Mouse (Mus musculus) Patski (cell line): ENCODE measurements around the gene B3gnt9. TPM values are rescaled to one million over a fixed set of nuclear protein-coding genes. Genes with fewer than 3 reads are reported as not detected.

ENCODE experiments used
- ATAC-seq: fragments of 100-300 bp; one replicate; pipeline ENCODE4 v1.8.0; 2021
- CTCF ChIA-PET: fragments of 350-600 bp; sonication (Branson Sonifier 250); formaldehyde crosslinking; loops from one replicate; lab custom pipeline; 2022; ENCODE audit warnings: inconsistent platforms; lab: Charles Lee
- POLR2A ChIA-PET: fragments of 350-600 bp; sonication (Branson Sonifier 250); formaldehyde crosslinking; loops from one replicate; lab custom pipeline; 2022; ENCODE audit warnings: antibody characterized with exemption, inconsistent platforms; lab: Charles Lee
- DNase-seq: peaks from one replicate; pipeline ENCODE4 v3.0.0-alpha.2; 2011; ENCODE audit warnings: low read depth, low spot score
- H3K27me3 ChIP-seq: fragments of 371-371 bp; one replicate; pipeline ENCODE4 v1.5.1; 2021
- CTCF ChIP-seq: fragments of 100-300 bp; IDR thresholded peaks from one replicate; pipeline ENCODE4 v1.5.1; 2021
- in situ Hi-C: fragments of 300-500 bp; cut with MboI; formaldehyde crosslinking; loops from 3 replicates; pipeline ENCODE4 v1.11.1; 2018; ENCODE audit warnings: low pct_unique_long_range_greater_than_20kb, mixed read lengths
- polyA plus RNA-seq: library from polyadenylated mRNA; unstranded; gene quantifications from one replicate; pipeline ENCODE4 v1.2.3, GENCODE M21; 2021

B3gnt9 gene
- polyA plus RNA-seq, 1 experiment from 2014 or later = 2.1 TPM

DNA sequence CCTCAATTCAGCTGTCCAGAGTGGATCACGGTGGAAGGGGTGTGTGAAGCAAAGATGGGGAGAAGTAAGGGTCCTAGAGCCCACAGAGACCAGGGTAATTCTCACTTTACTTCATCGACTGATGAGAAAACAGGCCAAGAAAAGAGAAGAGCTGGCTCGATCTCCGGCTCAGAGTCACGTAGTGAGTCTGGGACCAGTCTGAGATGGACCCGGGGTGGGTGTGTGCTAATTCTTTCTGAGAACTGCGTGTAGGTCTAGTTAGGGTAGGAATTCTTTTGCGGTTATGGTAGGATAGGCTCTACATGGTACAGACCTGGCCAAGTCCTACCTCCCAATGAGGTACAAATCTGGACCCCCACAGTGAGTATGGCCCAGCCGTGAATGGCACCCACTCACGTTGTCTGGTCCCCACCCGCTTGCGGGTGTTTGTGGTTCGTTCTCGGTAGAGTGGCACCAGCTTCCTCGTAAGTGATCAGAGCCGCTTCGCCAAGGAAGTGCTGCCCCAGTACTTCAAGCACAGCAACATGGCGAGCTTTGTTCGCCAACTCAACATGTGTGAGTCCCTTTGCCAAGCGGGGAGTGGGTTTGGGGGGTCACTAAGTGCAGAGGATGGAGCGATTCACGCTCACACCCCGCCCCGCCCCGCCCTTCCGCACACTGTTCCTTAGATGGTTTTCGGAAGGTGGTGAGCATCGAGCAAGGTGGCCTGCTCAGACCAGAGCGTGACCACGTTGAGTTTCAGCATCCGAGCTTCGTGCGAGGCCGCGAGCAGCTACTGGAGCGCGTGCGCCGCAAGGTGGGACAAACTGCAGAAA, 15.4 kb upstream of the B3gnt9 start:
- H3K27me3 ChIP-seq = no peaks in the 10 kb centered on the region
- ChIA-PET CTCF (no interaction called here), POLR2A (no interaction called here)
- ATAC-seq = no peak
- in situ Hi-C loops = no loop called here
- no peak for TF ChIP-seq CTCF
- DNase-seq = no peak

DNA sequence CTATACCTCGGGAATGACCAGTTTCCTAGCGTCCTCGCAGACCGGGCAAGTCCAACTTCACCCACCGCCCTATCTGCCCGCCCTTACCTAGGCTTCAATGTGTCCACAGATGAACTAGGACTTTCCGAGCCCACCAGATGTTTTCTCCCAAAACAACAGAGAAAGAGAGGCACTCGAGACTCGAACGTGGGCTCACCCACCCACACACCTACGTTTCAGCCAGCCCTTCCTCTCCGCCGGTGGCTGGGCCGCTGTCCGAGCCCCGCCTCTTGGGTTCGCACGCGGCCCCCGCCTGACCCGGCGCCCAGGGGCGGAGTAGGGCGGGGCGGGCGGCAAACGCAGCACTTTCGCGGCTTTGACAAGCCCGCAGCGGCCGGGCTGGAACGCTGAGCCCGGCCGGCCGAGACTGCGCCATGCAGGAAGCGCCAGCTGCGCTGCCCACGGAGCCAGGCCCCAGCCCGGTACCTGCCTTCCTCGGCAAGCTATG, 14.6 kb upstream of the B3gnt9 start, which contains the start of gene Hsf4:
Gene Hsf4 (plus strand): TSS at position 341 of the 487 bp plus-strand sequence.
- ATAC-seq (no peak), DNase-seq (no peak)
- TF ChIP-seq CTCF = no peak
- in situ Hi-C loops = no loop called here
- ChIA-PET POLR2A (no interaction called here), CTCF (no interaction called here)
- no peaks in the 10 kb centered on the region for H3K27me3 ChIP-seq

DNA sequence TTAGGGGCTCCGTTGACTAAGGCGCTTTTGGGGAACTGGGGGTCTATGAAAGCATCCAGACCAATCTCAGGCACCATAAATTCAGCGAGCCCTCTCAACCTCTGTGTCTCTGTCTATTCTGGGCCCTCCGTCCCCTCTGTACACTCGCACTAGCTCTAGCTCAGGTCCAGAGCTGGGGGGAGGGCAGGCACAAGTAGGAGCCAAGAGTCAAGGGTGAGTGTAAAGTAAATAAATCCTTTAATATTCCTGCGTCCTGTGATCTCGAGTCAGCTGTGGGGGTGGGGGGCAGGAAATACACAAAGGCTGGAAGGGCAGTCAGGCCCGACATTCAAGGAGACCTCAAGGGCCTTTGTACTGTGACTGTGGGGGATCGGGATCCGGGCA, 14.1 kb upstream of the B3gnt9 start:
- TF ChIP-seq CTCF = no peak
- ChIA-PET POLR2A (no interaction called here), CTCF (no interaction called here)
- DNase-seq = no peak
- no peaks in the 10 kb centered on the region for H3K27me3 ChIP-seq
- no peak for ATAC-seq
- in situ Hi-C loops = no loop called here

DNA sequence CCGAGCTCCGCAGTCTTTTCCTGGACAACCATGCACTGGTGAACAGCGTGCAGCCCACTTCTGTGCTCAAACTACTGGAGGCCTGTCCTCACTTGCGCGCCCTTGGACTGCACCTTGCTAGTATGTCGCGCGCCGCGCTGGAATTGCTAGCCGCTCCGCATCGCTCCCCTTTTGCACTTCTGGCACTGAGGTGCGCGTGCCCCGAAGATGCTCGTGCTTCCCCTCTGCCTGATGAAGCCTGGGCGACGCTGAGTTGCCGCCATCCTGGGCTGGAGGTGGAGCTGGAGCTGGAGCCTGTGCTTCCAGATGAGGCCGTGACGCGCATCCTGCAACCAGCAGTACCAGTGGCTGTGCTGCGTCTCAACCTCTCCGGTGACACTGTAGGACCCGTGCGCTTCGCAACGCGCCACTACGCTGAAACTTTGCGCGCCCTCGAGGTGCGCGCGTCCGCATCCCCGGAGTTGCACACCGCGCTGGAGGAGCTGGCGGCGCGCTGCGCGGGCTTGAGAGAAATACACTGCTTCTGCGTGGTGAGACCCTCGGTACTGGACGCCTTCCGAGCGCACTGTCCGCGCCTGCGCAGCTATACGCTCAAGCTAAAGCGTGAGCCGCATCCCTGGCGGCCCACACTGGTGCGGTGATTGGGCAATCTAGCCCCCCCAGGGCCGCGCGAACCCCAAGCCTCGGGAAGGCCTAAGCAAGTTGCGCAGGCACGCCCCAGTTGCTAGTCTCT, 13.6 kb upstream of the B3gnt9 start:
- in situ Hi-C loops = no loop called here
- no peak for DNase-seq
- no peak for TF ChIP-seq CTCF
- ChIA-PET CTCF (no interaction called here), POLR2A (no interaction called here)
- no peak for ATAC-seq
- no peaks in the 10 kb centered on the region for H3K27me3 ChIP-seq

DNA sequence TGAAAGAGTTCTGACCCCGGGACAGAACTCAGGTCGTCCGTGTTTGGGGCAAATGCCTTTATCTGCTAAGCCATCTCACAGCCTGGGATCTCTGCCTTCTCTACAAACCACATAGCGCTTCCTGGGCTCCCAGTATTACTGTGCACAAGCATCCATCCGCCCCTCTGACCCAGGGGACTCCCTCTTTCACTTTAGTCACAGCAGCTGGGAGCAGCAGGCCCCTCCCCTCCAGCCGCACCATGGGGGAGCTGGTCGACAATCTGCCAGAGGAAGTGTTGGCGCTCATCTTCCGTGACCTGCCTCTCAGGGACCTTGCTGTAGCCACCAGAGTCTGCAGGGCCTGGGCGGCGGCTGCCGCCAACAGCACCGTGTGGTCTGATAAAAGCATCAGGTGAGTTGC, 11.8 kb upstream of the B3gnt9 start:
- H3K27me3 ChIP-seq = no peaks in the 10 kb centered on the region
- in situ Hi-C loops = no loop called here
- no peak for TF ChIP-seq CTCF
- DNase-seq (no peak), ATAC-seq (no peak)
- CTCF ChIA-PET = no interaction called here
- POLR2A ChIA-PET = no interaction called here

DNA sequence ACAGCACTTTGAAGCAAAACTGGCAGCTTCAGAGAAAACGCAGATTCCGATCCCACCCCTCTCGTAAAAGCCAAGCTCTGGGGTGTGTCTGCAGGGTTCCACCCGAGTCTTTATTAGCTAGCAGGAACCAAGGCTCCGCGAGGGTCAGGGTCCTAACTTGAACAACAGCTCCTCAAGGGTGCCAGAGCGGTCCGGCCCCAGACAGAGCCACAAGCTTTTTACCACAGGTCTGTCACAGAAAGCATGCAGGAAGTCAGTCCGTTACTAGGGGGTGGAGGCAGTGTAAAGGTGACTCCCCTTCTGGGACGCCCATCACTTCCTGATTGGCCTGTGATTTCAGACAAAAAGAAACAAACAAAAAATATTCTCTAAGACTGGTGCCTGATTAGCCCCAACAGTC, 10.2 kb upstream of the B3gnt9 start:
- ATAC-seq = peak; percentile 45
- ChIA-PET CTCF (interaction anchor here (0.9 to 1.5 kb wide), 6 partner anchors 10 to 25 kb away, joined by 3 to 5 read pairs (median 3); partner anchors contain the start of gene B3gnt9), POLR2A (interaction anchor here (1.0 to 1.3 kb wide), 2 partner anchors 10 to 24 kb away, joined by 3 to 4 read pairs; partner anchors contain the start of genes 4931428F04Rik and B3gnt9)
- TF ChIP-seq CTCF = no peak
- in situ Hi-C loops = no loop called here
- no peak for DNase-seq
- H3K27me3 ChIP-seq = no peaks in the 10 kb centered on the region

DNA sequence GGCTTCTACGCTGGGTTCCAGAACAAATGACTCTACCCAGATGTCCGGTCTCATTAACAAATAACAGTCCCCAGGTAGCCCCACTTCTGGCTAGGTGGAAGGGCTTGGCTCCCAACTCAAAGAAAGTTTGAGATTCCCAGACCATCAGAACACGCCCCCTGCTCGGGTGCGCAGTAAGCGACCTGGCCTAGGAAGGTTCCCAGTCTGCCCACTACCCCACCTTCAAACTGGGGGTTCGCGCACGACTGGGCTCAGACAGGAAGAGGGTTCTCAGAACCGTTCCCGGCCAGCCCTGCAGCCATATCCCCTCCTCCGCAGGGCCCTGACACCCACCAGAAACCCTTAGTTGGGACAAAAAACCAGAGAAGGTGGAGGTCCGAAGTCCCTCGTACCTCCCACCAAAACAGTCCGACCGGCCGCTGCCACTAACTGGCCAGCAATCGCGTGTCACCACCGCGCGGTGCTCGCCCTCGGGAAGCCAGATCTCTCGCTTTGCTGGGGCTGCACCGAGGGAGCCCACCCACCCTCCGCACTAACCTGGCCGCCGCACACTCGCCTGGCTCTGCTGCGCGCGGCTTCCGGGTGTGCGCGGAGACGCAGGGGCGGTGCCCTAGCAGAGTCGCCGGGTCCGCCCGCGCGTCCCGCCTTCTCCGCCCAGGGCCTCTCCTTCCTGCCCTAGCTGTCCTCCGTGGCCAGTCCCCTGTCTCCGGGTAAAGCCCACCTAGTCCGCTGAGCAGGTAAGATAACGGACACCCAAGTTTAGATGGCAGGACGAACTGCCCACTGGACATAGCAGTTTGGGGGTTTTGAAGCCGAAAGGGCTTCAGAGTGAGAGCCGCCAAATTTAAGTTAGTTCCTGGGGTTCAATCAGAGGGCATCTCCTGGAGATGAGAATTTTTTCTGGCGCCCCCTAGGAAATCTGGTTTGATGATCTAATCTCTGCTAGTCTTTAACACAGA, 9.3 kb upstream of the B3gnt9 start, which contains the start of the genes Tradd and Fbxl8:
Gene Tradd (minus strand): TSS at position 586 of the 959 bp plus-strand sequence.
Gene Fbxl8 (plus strand): TSS at position 625 of the 959 bp plus-strand sequence.
- ChIA-PET CTCF (interaction anchor here (0.9 to 1.5 kb wide), 6 partner anchors 9 to 26 kb away, joined by 3 to 5 read pairs (median 3); partner anchors contain the start of gene B3gnt9), POLR2A (interaction anchor here (1.0 to 1.3 kb wide), 2 partner anchors 10 to 25 kb away, joined by 3 to 4 read pairs; partner anchors contain the start of genes 4931428F04Rik and B3gnt9)
- DNase-seq = no peak
- in situ Hi-C loops = no loop called here
- ATAC-seq = peak; percentile 92
- H3K27me3 ChIP-seq = no peaks in the 10 kb centered on the region
- TF ChIP-seq CTCF = no peak

DNA sequence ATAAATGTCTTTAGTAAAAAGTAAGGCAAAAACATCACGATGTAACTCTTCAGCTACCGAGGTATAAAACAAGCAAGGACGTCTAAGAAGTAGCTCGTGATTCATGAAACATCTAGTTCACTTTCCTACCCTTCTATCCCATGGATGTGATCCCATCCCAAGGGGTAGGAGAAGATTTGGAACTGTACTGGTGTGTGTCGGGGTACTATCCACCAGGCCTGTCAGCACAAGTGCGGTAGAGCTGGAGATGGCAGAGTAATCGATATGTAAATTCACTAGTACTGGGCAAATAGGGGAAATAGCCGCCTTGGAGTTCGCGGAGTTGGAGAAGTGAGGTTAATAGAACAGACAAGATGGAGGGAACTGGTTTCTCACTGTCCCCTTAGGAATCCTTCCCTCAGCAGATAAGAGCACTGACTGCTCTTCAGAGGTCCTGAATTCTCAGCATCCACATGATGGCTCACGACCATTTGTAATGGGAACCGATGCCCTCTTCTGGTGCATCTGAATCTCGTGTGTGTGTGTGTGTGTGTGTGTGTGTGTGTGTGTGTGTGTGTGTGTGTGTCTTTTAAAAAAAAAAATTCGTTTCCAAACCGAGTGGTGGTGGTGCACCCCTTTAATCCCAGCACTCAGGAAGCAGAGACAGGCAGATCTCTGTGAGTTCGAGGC, 8.4 kb upstream of the B3gnt9 start:
- ATAC-seq (no peak), DNase-seq (no peak)
- ChIA-PET POLR2A (no interaction called here), CTCF (no interaction called here)
- no peaks in the 10 kb centered on the region for H3K27me3 ChIP-seq
- in situ Hi-C loops = no loop called here
- no peak for TF ChIP-seq CTCF

DNA sequence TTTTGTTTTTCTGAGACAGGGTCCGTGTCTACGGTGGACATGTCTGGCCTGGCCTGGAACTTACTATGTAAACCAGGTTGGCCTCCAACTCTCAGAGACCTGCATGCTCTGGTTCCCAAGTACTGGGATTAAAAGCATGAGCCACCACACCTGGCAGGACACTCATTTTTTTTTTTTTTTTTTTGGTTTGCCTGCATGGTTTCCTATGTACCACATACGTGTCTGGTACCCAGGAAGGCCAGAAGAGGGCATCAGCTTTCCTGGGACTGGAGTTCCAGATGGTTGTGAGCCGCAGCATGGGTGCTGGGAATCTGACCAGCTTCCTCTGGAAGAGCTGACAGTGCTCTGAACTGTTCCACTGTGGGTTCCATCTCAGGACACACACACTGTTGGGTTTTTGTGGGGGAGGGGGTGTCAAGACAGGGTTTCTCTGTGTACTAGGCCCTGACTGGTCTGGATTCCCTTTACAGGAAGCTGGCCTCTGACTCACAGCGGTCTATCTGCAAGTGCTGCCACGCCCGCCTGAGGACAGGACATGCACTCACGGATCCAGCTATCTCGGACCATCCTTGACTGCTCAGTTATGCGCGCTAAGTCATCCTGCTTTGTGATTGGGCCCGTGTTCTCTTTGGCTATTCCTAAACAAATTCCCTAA, 6.5 kb upstream of the B3gnt9 start:
- DNase-seq (no peak), ATAC-seq (no peak)
- in situ Hi-C loops = no loop called here
- no peak for TF ChIP-seq CTCF
- ChIA-PET POLR2A (interaction anchor here (0.6 kb wide), 1 partner anchor 29 kb away, joined by 4 read pairs; no protein-coding TSS in a partner anchor), CTCF (no interaction called here)
- no peaks in the 10 kb centered on the region for H3K27me3 ChIP-seq
